Mouse (Mus musculus) ES-E14 (cell line): ENCODE results near the gene Cfap97d2. TPM values are rescaled to one million over a fixed set of nuclear protein-coding genes. Genes with fewer than 3 reads are reported as not detected.

ENCODE experiments used
- DNase-seq: peaks from one replicate; pipeline ENCODE4 v3.0.0-alpha.2; 2013; ENCODE audit warnings: low read depth, low spot score
- H3K27ac ChIP-seq: 2 replicates; pipeline ENCODE4 v1.5.1; 2012; ENCODE audit warnings: low read depth, mild to moderate bottlenecking, low read length, moderate library complexity, mixed read lengths; ENCODE audit not compliant: poor library complexity, insufficient read depth, severe bottlenecking
- H3K36me3 ChIP-seq: 2 replicates; pipeline ENCODE4 v1.6.1; 2012; ENCODE audit warnings: mild to moderate bottlenecking, low read length, moderate library complexity, mixed read lengths; ENCODE audit not compliant: control insufficient read depth, poor library complexity, insufficient read depth, severe bottlenecking
- H3K4me1 ChIP-seq, 2 experiments: fragments of 150-350 bp in 1 of 2; sonication (generic) in 1 of 2; 2 replicates each; pipeline ENCODE4 v1.6.1; 2012; ENCODE audit warnings: low read length in 2 of 2, mild to moderate bottlenecking in 1 of 2, mixed read lengths in 1 of 2; ENCODE audit not compliant: control insufficient read depth in 2 of 2, insufficient read depth in 2 of 2, poor library complexity in 1 of 2
- H3K4me3 ChIP-seq, 2 experiments: fragments of 150-350 bp in 1 of 2; sonication (generic) in 1 of 2; 2 replicates each; pipeline ENCODE4 v1.5.1; 2012; ENCODE audit warnings: low read length in 2 of 2, low read depth in 1 of 2, mild to moderate bottlenecking in 1 of 2, mixed read lengths in 1 of 2; ENCODE audit not compliant: insufficient read depth in 1 of 2, poor library complexity in 1 of 2, severe bottlenecking in 1 of 2
- H3K9ac ChIP-seq: 2 replicates; pipeline ENCODE4 v1.6.1; 2012; ENCODE audit warnings: low read depth, mild to moderate bottlenecking, low read length, mixed read lengths; ENCODE audit not compliant: poor library complexity, insufficient read depth, severe bottlenecking
- H3K9me3 ChIP-seq: fragments of 150-350 bp; sonication (generic); 2 replicates; pipeline ENCODE4 v1.6.1; 2012; ENCODE audit warnings: low read depth, mild to moderate bottlenecking, low read length; ENCODE audit not compliant: control insufficient read depth, insufficient read depth
- CHD2 ChIP-seq: IDR thresholded peaks from 2 replicates; pipeline ENCODE4 v1.6.1; 2014; ENCODE audit warnings: mild to moderate bottlenecking, low read depth, low read length, inconsistent platforms
- HCFC1 ChIP-seq: IDR thresholded peaks from 2 replicates; pipeline ENCODE4 v1.6.1; 2012; ENCODE audit warnings: low read length, inconsistent platforms, borderline replicate concordance; ENCODE audit not compliant: insufficient read depth
- MAFK ChIP-seq: IDR thresholded peaks from 2 replicates; pipeline ENCODE4 v1.6.1; 2014; ENCODE audit warnings: mild to moderate bottlenecking, low read depth, low read length, inconsistent platforms; ENCODE audit not compliant: insufficient read depth
- ZC3H11A ChIP-seq: IDR thresholded peaks from 2 replicates; pipeline ENCODE4 v1.6.1; 2012; ENCODE audit warnings: low read depth, mild to moderate bottlenecking, inconsistent platforms, low read length, borderline replicate concordance
- ZNF384 ChIP-seq: IDR thresholded peaks from 2 replicates; pipeline ENCODE4 v1.6.1; 2012; ENCODE audit warnings: low read depth, low read length, inconsistent platforms
- in situ Hi-C, 2 experiments: fragments of 600-800 bp; cut with MboI; formaldehyde crosslinking; loops; one replicate each; pipeline ENCODE4 v1.15.1; 2025; ENCODE audit warnings: low sequenced_read_pairs in 2 of 2, inconsistent platforms in 1 of 2; ENCODE audit not compliant: unreplicated experiment in 2 of 2
- total RNA-seq: library from RNA; depleted of rRNA; stranded (reverse); fragments of 300-350 nt; gene quantifications from 2 replicates; pipeline ENCODE4 v1.2.3, GENCODE M21; 2012

Cfap97d2 gene
- total RNA-seq, 1 experiment = not detected

GRCm38 (mm10) chr8:13675524-13675923 lies 30.2 kb upstream of the Cfap97d2 start:
- Histone ChIP-seq H3K36me3 (no peaks in the 10 kb centered on the region), H3K4me1 (no peaks in the 10 kb centered on the region; a peak in 1 of 4 replicates), H3K4me3 (no peak overlapping the region), H3K9ac (no peak overlapping the region), H3K9me3 (no peaks in the 10 kb centered on the region), H3K27ac (no peak overlapping the region)
- in situ Hi-C loops = no loop called here
- no peak for DNase-seq
- TF ChIP-seq MAFK (no peak), ZNF384 (no peak), CHD2 (no peak), ZC3H11A (no peak), HCFC1 (no peak)

- H3K9me3 ChIP-seq = no peaks in the 10 kb centered on the region
- H3K4me3 ChIP-seq = peak overlapping the region in 1 of 2 experiments; percentile 85; a peak in 2 of 4 replicates
- H3K9ac ChIP-seq = no peak overlapping the region
- no peaks in the 10 kb centered on the region; a peak in 1 of 4 replicates for H3K4me1 ChIP-seq
- in situ Hi-C loops = no loop called here
- no peak for DNase-seq
- no peak overlapping the region for H3K27ac ChIP-seq
- H3K36me3 ChIP-seq = no peaks in the 10 kb centered on the region
- no peak for TF ChIP-seq HCFC1
- TF ChIP-seq MAFK = no peak
- no peak for TF ChIP-seq ZC3H11A
- no peak for TF ChIP-seq ZNF384
- no peak for TF ChIP-seq CHD2
Measured at GRCm38 (mm10) chr8:13676302-13676700, 29.4 kb upstream of the Cfap97d2 start.

GRCm38 (mm10) chr8:13676701-13677412 lies 28.8 kb upstream of the Cfap97d2 start:
- H3K9me3 ChIP-seq = no peaks in the 10 kb centered on the region
- in situ Hi-C loops = no loop called here
- no peak for TF ChIP-seq CHD2
- no peak for TF ChIP-seq ZNF384
- no peak for TF ChIP-seq MAFK
- no peak for TF ChIP-seq ZC3H11A
- TF ChIP-seq HCFC1 = no peak
- no peaks in the 10 kb centered on the region; a peak in 1 of 4 replicates for H3K4me1 ChIP-seq
- no peaks in the 10 kb centered on the region for H3K36me3 ChIP-seq
- H3K9ac ChIP-seq = peak overlapping the region; percentile 88
- H3K27ac ChIP-seq = no peak overlapping the region
- H3K4me3 ChIP-seq = peak overlapping the region; percentile 85 to 95
- DNase-seq = peak; percentile 21

GRCm38 (mm10) chr8:13677413-13677883 lies 28.2 kb upstream of the Cfap97d2 start, which contains the start of gene Rasa3:
Rasa3 (minus strand) TSS chr8:13677603.
- DNase-seq = peak; percentile 90
- Histone ChIP-seq H3K9ac (peak within 1 kb of the TSS; percentile 88), H3K36me3 (no peaks in the 10 kb centered on the region), H3K4me3 (peak within 1 kb of the TSS; percentile 85 to 95), H3K9me3 (no peaks in the 10 kb centered on the region), H3K4me1 (no peaks in the 10 kb centered on the region; a peak in 1 of 4 replicates), H3K27ac (no peak within 1 kb of the TSS)
- in situ Hi-C loops = no loop called here
- TF ChIP-seq MAFK (no peak), HCFC1 (no peak), CHD2 (no peak), ZC3H11A (no peak), ZNF384 (no peak)
